Mouse (Mus musculus): ENCODE measurements around the gene Kcnh7.
A peak's percentile ranks its signal among the peaks of the same experiment; 100 is the strongest.

Kcnh7 gene

GRCm38 (mm10) chr2:63183563-63184545, at the start of gene Kcnh7:
Gene Kcnh7, minus strand, starts transcription at chr2:63184287.
- DNase-seq = peak; percentile 6 to 8

- no peak for DNase-seq
These were observed 23.3 kb upstream of the Kcnh7 start for GRCm38 (mm10) chr2:63207435-63207834.

DNA sequence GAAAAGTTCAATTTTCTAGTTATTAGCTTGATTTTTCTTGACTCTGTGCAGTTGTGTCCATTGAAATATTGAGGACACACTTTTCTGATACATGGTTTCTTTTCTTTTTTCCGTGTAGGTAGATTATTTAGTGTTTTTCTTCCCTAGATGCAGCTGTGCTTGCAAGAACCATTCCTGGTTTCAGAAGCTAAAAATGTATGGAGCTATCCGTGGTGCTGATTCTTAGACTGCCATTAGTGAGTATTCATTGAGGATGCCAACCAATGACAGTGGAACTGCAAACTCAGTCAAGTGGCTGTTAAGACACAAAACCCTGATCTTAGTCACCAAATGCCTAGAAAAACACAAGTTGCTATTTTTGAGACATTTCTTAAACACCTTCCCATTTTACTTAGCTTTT, 1.9 kb upstream of the Kcnh7 start:
- no peak for DNase-seq

DNA sequence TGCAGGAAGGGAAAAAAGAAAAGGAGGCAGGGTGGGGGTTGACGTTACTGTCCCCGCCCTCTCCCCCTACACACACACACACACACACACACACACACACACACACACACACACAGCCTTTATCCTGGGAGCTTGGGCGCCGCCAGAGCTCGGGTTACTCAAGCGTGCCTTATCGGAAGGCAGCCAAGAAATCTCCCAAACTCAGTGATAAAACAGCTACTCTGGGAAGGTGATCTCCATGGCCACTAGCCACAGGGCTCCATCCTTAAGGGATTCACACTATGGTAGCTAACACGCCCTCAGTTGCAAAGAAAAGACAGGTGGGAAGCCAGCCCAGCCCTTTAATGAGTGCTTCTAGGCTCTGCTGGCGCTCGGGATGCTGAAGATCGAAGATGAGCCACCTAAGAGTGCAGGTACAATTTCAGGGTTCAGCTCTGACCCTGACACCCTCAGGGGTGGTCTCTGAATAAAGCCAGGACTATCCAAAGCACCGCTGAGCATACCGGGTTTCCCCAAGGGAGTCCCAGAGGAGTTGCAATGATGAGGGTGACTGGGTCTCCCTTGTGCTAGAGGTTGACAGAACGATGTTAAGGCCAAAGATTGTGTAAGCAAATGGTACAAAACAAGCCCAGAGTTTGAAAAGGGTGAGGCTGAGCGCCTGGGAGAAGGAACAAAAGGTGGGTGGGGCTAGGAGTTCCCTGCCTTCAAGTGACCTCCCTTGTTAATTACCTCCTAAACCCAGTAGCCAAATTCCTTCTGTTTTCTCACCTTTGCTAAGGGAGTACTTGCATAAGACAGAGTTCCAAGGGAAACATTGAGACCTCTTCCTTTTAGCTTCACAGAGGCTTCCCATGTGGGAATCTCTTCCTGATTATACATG, 704 bp upstream of the Kcnh7 start:
- DNase-seq = peak; percentile 7 to 9

GRCm38 (mm10) chr2:63153701-63154100, 30.4 kb downstream of the Kcnh7 start:
- no peak for DNase-seq

DNA sequence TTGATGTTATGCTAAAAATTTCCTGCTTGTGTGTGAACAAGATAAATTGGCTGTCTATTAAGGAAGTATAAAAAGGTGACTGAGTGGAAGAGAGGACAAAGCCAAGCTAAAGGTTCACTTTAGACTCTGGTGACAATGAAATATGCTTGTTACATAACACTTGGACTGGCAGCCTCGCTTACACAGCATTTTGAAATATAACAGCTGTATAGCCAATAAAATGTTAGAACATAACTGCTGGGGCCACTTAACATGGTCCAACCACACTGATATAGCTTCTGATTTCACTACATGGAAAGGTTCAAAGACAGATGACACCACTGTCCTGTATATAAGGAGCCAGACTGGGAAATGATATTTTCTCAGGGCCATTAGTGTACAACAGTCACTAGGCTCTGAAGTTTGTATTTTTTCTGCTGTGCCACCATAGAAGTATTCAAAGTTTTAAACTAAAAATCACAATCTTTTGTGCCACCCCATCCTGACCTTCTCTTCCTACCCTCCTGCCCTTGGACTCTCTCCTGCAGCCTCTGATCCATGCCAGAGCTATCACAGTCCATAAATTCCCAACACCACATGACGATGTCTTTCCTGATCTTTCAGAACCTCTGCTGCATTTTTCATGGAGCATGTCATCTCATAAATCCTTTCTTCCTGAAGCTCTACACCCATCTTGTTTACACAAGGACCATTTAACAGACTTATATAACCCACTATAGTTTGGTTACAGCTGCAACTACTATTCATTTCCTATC, 56.1 kb downstream of the Kcnh7 start:
- DNase-seq = no peak

DNA sequence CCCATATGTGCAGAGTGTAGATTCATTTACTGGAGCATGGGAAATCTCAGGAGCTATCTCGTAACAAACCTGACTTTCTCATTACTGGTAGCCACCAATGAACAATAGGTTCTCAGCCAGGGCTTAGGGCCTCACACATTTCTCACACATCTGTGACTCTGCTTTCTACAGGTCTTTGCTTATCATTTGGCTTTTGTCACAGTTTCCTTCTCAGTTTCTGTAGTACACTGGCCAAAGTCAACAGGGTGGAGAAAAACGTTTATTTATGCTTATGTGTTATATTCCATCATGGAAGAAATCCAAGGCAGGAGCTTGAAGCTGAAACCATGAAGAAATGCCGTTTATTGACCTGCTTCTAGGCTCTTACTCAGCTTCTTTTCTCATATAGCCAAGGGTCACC, 63.8 kb downstream of the Kcnh7 start:
- DNase-seq = no peak

DNA sequence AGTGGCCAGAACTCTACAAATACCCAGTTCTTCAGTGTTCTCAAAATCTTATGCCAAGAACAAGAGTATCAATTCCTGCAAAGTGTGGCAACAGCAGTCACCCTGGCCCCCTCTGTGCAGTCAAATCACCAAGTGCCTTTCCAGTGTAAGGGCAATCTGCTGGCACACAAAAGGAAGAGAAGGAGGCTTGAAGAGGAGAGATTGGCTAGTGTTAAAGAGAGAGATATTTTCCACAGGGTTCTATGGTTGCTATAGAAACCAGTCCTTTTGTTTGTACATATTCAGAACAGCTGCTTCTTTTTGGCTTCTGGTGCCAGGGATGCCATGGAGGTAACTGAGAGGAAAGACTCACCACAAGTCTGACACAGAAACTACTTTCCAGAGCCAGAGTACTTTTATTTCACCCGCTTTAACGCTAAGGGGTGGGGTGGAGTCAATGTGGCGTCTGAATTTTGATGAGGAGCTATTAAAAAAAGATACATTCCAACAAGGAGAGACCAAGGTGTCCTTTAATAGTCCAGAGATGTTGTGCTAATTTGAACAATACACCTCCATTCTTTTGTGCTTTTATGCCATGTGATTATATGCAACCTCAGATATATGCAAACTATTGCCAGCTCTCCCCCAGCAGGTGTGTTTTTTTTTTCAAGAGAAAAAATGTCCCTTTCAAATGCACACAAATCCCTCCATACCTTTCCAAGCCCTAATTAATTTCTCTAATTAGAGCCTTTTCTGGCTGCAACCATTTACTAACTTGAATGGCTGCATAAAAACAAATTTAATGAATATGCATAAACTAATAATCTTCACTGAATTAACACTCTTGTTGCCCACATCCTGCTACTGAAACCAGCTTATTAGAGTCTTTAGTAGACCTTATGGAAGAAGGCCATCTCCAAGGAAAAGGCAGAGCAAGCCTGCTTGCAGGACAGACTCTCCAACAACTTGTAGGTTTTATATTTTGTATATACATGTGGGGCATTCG, 66.6 kb downstream of the Kcnh7 start:
- no peak for DNase-seq

GRCm38 (mm10) chr2:63105971-63106370, 78.1 kb downstream of the Kcnh7 start:
- no peak for DNase-seq

DNA sequence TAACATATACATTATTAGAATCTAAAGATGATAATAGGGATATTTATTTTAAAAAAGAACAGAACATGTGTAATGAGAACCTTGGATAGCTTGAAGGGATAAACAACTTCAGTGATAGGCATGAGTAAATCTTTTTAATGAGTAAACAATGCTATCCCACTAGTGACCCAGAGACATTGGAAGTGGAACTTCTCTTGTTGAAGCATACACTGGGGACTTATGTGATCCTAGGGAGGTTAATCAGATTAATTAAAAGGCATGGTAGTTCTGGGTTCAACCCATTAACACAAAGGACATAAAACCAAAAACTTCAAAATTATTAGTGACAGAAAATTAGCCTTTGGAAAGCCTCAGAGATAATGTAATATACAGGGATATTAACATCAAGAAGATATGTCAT, 84.4 kb downstream of the Kcnh7 start:
- DNase-seq = no peak

DNA sequence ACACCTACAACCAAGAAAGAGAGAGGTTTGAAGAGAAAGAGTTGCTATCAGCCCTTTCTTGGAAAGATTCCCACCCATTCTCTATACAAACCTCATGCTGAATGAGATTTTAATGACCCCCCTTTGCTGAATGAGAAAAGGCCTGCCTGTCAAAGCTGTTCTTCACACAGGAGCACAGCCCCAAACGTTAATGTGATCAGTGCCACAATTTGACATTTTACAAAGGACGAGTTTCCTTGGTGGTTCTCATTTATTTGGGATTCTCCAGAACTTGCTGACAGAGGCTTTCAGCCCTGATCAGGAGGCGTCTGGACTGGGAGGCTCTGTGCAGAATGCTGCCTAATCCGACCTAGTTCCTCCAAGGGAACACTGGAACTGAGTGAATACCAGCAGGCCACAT, 92.3 kb downstream of the Kcnh7 start:
- no peak for DNase-seq

- no peak for DNase-seq
These were observed 93.6 kb downstream of the Kcnh7 start for GRCm38 (mm10) chr2:63090447-63090846.

GRCm38 (mm10) chr2:63058386-63058785, 125.7 kb downstream of the Kcnh7 start:
- DNase-seq = no peak

DNA sequence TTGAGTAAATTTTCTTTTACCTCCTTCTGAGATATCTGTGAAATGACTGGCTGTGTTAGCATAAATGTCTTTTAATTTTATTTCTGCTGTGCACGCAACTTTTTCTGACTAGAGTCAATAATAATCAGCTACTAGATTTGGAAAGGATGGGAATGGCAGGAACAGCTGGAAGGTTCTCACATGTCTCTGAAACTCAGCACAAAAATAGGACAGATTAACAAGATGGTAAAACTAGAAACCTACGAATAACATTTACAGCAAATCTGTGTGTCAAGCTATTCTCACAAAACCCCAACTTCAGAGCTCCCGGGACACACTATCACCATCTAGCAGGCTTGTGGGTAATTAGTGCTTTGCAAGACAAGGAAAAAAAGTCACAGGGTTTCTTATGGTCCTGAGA, 134.2 kb downstream of the Kcnh7 start:
- no peak for DNase-seq

DNA sequence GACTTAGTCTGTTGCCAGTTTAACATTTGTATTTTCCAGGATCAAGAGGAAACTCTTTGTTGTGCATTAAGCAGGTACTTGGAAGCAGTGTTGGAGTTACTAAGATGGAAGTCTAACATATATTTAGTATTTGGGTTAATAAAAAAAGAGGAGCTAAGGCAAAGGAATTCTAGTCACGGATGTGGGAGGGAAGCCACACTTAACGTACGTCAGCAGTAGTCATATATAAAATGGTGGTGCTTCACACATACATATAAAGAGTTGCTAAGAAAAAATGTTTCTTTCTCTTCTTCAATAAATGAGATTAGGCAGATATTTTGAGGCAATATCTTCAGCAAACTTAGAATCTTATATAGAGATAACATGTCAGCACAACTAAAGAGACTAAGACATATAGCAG, 144.4 kb downstream of the Kcnh7 start:
- no peak for DNase-seq

DNA sequence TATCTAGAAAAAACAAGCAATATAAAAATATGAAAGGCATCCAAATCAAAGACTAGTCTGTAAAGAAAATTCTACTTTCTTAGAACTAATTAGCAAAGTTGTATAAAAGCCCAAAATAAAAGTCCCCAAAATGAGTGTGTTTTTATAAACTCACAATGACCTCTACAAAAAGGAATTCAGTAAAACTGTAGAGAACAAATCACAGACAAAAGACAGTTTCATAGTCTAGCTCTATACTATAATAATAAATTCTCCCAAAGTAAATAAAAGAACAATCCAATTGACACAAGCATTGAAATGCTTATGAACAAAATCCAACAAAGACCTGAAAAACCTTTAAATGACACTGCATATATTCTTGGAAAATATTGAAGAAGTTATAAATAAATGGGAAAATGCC, 169.2 kb downstream of the Kcnh7 start:
- DNase-seq = no peak

DNA sequence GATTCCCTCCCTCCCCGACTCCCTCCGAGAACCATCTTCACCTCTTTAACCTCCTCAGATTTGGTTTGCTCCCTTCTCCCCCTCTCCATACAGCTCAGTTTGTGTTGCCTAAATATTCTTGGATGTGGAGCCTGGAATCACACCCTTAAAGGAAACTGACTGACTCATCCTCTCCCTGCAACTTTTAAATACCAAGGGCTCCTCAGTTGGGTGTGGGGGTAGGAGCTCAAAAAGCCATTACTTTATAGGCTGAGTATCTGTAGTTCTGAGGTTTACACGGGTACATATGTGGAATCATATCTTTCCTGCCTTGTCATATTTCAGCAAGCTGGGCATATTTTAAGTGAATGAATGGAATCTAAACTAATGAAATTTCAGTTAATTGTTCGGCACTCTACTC, 174.9 kb downstream of the Kcnh7 start:
- no peak for DNase-seq

DNA sequence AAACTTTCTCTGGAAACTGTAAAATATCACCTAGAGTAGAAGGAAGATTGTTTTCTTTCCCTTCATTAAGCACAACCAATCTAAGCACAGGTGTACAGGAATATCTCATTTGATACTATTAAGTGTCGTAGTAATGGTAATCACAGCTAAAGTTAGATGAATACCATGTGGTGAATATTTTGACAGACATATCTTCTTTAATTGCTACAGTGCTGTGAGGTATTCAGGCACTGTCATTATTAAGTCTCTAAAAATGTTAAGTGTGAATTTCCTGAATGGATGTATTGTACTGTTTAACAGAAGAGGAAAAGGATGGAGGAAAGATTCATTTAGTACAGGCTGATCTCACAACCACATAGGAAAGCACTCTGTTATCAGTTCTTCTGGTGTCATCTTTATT, 181.3 kb downstream of the Kcnh7 start:
- no peak for DNase-seq

DNA sequence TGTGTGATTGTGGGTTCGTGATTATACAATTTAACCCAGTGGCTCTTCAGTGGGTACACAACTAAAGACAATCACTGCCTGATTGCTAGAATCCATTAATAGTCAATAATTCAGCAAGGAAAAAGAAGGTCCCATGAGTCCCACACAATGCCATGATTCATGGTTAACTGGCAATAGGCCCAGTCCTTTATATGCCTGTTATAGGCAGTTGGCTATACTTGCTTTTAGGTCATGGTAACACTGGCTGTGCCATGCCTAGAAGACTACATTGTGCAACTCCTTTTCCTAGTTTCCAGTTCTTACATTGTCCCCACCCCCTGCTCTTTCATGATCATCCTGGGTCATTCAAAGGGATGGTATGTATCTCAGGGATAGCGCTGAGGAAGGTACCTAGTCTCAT, 186.4 kb downstream of the Kcnh7 start:
- no peak for DNase-seq

DNA sequence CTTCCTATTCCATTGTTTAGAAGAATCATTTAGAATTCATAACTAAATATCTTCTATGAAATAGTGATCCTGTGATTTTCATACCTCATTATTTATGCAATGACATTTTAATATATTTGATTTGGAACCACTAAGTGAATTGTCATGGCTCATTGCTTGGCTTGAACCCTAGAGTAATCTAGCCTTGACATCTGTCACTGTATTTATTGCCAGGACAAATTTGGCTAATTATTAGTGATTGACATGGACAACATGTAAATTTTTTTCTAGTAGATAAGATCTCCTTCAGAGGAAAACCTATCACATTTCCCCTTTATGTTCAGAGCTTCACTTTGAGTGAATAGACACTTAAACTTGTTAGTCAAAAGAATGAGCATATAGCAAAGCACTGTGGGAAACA, 195.5 kb downstream of the Kcnh7 start:
- no peak for DNase-seq

DNA sequence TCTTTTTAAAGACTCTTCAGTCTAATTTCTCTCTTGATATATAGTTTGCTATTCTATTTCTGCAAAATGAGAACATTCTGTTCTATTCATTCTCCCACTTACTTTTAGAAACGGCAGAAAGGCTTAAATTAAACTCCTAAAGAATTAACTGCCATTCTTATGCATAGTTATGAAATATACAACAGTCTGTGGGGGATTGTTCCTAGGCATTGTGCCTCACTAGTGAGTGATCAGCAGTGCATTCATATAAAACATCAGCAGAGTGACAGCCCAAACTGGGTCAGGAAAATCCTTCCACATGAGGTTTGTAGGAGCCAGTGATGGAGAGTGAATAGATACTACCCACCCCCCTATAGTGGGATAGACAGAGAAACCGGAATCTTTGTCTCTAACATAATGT, 200.2 kb downstream of the Kcnh7 start:
- DNase-seq = no peak
